Mouse (Mus musculus): Measurements from ENCODE around the gene Cth. TPM values are rescaled to one million over a fixed set of nuclear protein-coding genes. Genes with fewer than 3 reads are reported as not detected.
"Not testable (repeated sequence)": the region's sequence is repeated elsewhere in the genome, so short reads cannot be mapped to it uniquely, and the experiment has no call there.

Cth gene
- polyA plus RNA-seq, 1 experiment from 2014 or later = 18.4 TPM

GRCm38 (mm10) chr3:157933223-157933622 is 8.3 kb upstream of the Cth start:
- not testable (repeated sequence) for H3K4me3 ChIP-seq; H3K4me2 ChIP-seq; H3K9me3 ChIP-seq; H3K27ac ChIP-seq; H3K27me3 ChIP-seq; H3K4me1 ChIP-seq; H3K9ac ChIP-seq; H3K36me3 ChIP-seq; ATAC-seq (ENCODE audit: insufficient number of reproducible peaks, insufficient read depth, low FRiP score, low TSS enrichment, low read depth)
- WGBS = 79% methylated on average over 5 of the region's 6 CpGs

DNA sequence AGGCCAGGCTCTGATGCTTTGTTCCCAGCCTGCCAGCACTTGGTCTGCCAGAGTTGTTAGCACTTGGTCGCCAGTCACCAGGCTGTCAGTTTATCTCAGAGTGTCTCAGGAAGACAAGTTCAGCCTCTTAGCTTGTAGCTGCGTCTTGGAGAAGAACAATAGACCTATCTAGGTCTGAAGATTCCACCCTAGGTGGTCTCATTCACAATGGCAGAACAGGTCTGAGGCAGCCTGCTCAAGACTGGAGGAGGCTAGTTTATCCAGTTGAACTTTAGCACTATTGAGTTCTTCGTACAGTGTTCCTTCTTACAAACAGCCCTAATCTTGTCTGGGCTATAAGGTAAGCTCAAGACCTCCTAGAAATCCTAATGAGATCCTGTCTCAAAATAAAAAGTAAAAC is 7.2 kb upstream of the Cth start:
- no peak for ATAC-seq (ENCODE audit: insufficient number of reproducible peaks, insufficient read depth, low FRiP score, low TSS enrichment, low read depth)
- no peak overlapping the region for H3K4me2 ChIP-seq
- H3K27ac ChIP-seq = no peak overlapping the region
- no peaks in the 10 kb centered on the region for H3K36me3 ChIP-seq
- H3K9ac ChIP-seq = no peak overlapping the region
- no peaks in the 10 kb centered on the region for H3K4me1 ChIP-seq
- no peak overlapping the region for H3K4me3 ChIP-seq
- WGBS = 67% methylated on average over 3 of the region's 3 CpGs
- no peaks in the 10 kb centered on the region for H3K27me3 ChIP-seq
- H3K9me3 ChIP-seq = no peaks in the 10 kb centered on the region

GRCm38 (mm10) chr3:157931592-157931991 is 6.7 kb upstream of the Cth start:
- H3K9ac ChIP-seq = no peak overlapping the region

GRCm38 (mm10) chr3:157929417-157929816 is 4.5 kb upstream of the Cth start:
- H3K4me1 ChIP-seq = peaks cover 1% of the 10 kb centered on the region
- H3K27ac ChIP-seq = no peak overlapping the region
- no peak for ATAC-seq (ENCODE audit: insufficient number of reproducible peaks, insufficient read depth, low FRiP score, low TSS enrichment, low read depth)
- H3K27me3 ChIP-seq = no peaks in the 10 kb centered on the region
- no peaks in the 10 kb centered on the region for H3K9me3 ChIP-seq
- H3K4me3 ChIP-seq = no peak overlapping the region
- H3K36me3 ChIP-seq = no peaks in the 10 kb centered on the region
- WGBS = 76% methylated on average over 1 of the region's 1 CpGs
- no peak overlapping the region for H3K4me2 ChIP-seq
- no peak overlapping the region for H3K9ac ChIP-seq

More at GRCm38 (mm10) chr3:157931592-157931991, 6.7 kb upstream of the Cth start:
- WGBS = 52% methylated on average over 3 of the region's 3 CpGs
- H3K9me3 ChIP-seq = no peaks in the 10 kb centered on the region
- no peak overlapping the region for H3K4me2 ChIP-seq
- H3K27ac ChIP-seq = no peak overlapping the region
- H3K36me3 ChIP-seq = no peaks in the 10 kb centered on the region
- H3K27me3 ChIP-seq = no peaks in the 10 kb centered on the region
- ATAC-seq (ENCODE audit: insufficient number of reproducible peaks, insufficient read depth, low FRiP score, low TSS enrichment, low read depth) = no peak
- H3K4me3 ChIP-seq = no peak overlapping the region
- no peaks in the 10 kb centered on the region for H3K4me1 ChIP-seq

- Histone ChIP-seq H3K27ac (no peak overlapping the region), H3K4me3 (no peak overlapping the region), H3K4me1 (peaks cover 4% of the 10 kb centered on the region), H3K9me3 (no peaks in the 10 kb centered on the region), H3K36me3 (no peaks in the 10 kb centered on the region), H3K4me2 (no peak overlapping the region), H3K9ac (no peak overlapping the region), H3K27me3 (no peaks in the 10 kb centered on the region)
- 72% methylated on average over 2 of the region's 2 CpGs for WGBS
- no peak for ATAC-seq (ENCODE audit: insufficient number of reproducible peaks, insufficient read depth, low FRiP score, low TSS enrichment, low read depth)
These were observed 3.9 kb upstream of the Cth start for GRCm38 (mm10) chr3:157928731-157929130.

DNA sequence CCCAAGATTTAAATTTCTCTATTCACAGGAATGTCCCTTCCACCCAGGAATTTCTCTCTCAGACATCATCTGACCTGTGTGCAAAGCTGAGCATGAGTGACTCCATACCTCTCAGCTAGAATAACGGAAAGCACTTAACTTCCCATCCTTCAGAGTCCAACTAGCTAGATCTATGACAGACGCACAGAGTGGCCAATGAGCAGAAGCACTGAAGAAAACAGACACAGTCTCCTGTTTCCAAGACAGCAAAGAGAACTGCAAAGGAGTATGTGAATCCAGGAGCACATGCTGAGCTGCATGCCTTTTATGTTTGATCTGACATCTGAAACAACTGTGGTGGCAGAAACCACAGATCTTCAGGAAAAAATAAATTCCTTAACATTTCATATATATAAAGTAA is 1.9 kb upstream of the Cth start:
- H3K9ac ChIP-seq = no peak overlapping the region
- no peaks in the 10 kb centered on the region for H3K9me3 ChIP-seq
- no peak overlapping the region for H3K27ac ChIP-seq
- no peaks in the 10 kb centered on the region for H3K36me3 ChIP-seq
- H3K4me1 ChIP-seq = peaks cover 4% of the 10 kb centered on the region
- 53% methylated on average over 2 of the region's 2 CpGs for WGBS
- ATAC-seq (ENCODE audit: insufficient number of reproducible peaks, insufficient read depth, low FRiP score, low TSS enrichment, low read depth) = no peak
- no peak overlapping the region for H3K4me3 ChIP-seq
- H3K27me3 ChIP-seq = no peaks in the 10 kb centered on the region
- H3K4me2 ChIP-seq = no peak overlapping the region

- 49% methylated on average over 14 of the region's 14 CpGs for WGBS
- ATAC-seq (ENCODE audit: insufficient number of reproducible peaks, insufficient read depth, low FRiP score, low TSS enrichment, low read depth) = no peak
- Histone ChIP-seq H3K4me1 (peaks cover 4% of the 10 kb centered on the region), H3K4me3 (no peak overlapping the region), H3K36me3 (no peaks in the 10 kb centered on the region), H3K9ac (no peak overlapping the region), H3K9me3 (no peaks in the 10 kb centered on the region), H3K4me2 (no peak overlapping the region), H3K27me3 (no peaks in the 10 kb centered on the region), H3K27ac (no peak overlapping the region)
These were observed 1.0 kb upstream of the Cth start for GRCm38 (mm10) chr3:157925706-157926510.

- Histone ChIP-seq H3K4me1 (peaks cover 4% of the 10 kb centered on the region), H3K27me3 (no peaks in the 10 kb centered on the region), H3K9me3 (no peaks in the 10 kb centered on the region), H3K27ac (no peak overlapping the region), H3K4me3 (no peak overlapping the region), H3K36me3 (peaks cover 4% of the 10 kb centered on the region; the same call in 1 of the 2 replicates), H3K9ac (no peak overlapping the region), H3K4me2 (no peak overlapping the region)
- ATAC-seq (ENCODE audit: insufficient number of reproducible peaks, insufficient read depth, low FRiP score, low TSS enrichment, low read depth) = no peak
- WGBS = 61% methylated on average over 3 of the region's 3 CpGs
These were observed 1.5 kb downstream of the Cth start for GRCm38 (mm10) chr3:157923268-157923835.

DNA sequence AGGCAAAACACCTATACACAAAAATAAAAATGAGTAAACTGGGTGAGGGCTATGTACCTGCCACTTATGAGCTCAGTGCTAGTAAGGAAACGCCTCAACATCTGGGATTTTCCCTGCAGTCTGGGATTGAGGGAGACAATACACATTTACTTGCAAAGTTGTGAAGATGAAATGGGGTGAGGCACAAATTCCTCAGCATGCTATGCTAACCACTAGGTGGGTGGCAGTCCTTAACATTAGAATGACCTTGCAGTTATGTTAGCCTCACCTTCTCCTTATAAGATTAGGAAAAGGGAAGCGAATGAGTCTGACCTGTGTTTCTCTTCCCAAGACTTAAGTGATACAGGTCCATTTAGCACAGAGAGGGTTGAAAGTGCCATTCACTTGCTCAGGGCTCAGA is 3.5 kb downstream of the Cth start:
- WGBS = 83% methylated on average over 2 of the region's 2 CpGs

DNA sequence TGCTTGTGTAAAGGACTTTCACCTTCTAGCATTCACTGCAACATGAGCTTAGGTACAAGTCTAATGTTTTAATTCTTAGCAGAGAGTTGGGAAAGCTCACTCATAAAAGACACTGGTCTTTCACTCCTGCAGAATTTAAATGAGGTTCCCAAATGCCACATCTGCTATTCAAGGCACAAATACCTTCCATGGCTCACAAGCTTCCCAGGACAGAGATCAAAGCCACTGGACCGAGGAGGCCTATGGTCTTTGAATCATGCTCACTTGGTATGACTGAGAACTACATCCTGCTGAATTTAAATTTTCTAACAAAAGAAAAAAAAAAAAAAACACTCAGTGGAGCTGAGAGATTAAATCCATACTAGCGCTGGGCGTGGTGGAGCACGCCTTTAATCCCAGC is 8.5 kb downstream of the Cth start:
- no peak overlapping the region for H3K4me3 ChIP-seq
- H3K36me3 ChIP-seq = peaks cover 4% of the 10 kb centered on the region; the same call in 1 of the 2 replicates
- no peaks in the 10 kb centered on the region for H3K9me3 ChIP-seq
- no peaks in the 10 kb centered on the region for H3K27me3 ChIP-seq
- no peaks in the 10 kb centered on the region for H3K4me1 ChIP-seq
- WGBS = 84% methylated on average over 4 of the region's 4 CpGs
- no peak overlapping the region for H3K4me2 ChIP-seq
- no peak for ATAC-seq (ENCODE audit: insufficient number of reproducible peaks, insufficient read depth, low FRiP score, low TSS enrichment, low read depth)
- no peak overlapping the region for H3K27ac ChIP-seq
- H3K9ac ChIP-seq = no peak overlapping the region

More for the DNA sequence above, 3.5 kb downstream of the Cth start:
- Histone ChIP-seq H3K4me3 (no peak overlapping the region), H3K27me3 (no peaks in the 10 kb centered on the region), H3K9ac (no peak overlapping the region), H3K36me3 (peaks cover 4% of the 10 kb centered on the region; the same call in 1 of the 2 replicates), H3K9me3 (no peaks in the 10 kb centered on the region), H3K4me2 (no peak overlapping the region), H3K27ac (no peak overlapping the region), H3K4me1 (peaks cover 4% of the 10 kb centered on the region)
- ATAC-seq (ENCODE audit: insufficient number of reproducible peaks, insufficient read depth, low FRiP score, low TSS enrichment, low read depth) = no peak

- Histone ChIP-seq H3K9ac (no peak overlapping the region), H3K36me3 (no peaks in the 10 kb centered on the region; the same call in 1 of the 2 replicates), H3K27ac (no peak overlapping the region), H3K4me1 (no peaks in the 10 kb centered on the region), H3K27me3 (no peaks in the 10 kb centered on the region), H3K4me3 (no peak overlapping the region), H3K4me2 (no peak overlapping the region), H3K9me3 (no peaks in the 10 kb centered on the region)
- WGBS = 91% methylated on average over 2 of the region's 2 CpGs
- ATAC-seq (ENCODE audit: insufficient number of reproducible peaks, insufficient read depth, low FRiP score, low TSS enrichment, low read depth) = no peak
These were observed 12.7 kb downstream of the Cth start for GRCm38 (mm10) chr3:157912155-157912554.

DNA sequence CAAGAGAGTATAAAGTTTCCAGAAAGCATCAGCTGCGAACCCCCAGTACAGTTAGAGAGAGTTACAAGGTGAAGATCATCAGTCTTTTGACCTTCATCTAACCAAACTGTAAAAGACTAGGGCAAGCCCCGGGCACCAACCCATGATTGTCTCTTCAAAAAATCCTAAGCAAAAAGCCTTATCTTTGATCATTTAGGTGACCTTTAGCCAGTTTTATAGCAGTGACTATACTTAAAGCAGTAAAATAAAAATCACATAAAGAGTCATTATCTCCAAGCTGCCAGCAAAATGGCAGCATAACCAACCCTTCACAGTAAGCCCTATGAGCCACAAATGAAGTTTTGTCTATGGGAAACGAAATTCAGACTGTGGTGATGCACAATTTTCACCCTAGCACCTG is 14.6 kb downstream of the Cth start:
- no peak overlapping the region for H3K27ac ChIP-seq
- peaks cover 6% of the 10 kb centered on the region; the same call in 1 of the 2 replicates for H3K36me3 ChIP-seq
- no peaks in the 10 kb centered on the region for H3K9me3 ChIP-seq
- no peaks in the 10 kb centered on the region for H3K4me1 ChIP-seq
- H3K9ac ChIP-seq = no peak overlapping the region
- WGBS = 79% methylated on average over 3 of the region's 3 CpGs
- no peak for ATAC-seq (ENCODE audit: insufficient number of reproducible peaks, insufficient read depth, low FRiP score, low TSS enrichment, low read depth)
- no peak overlapping the region for H3K4me2 ChIP-seq
- H3K4me3 ChIP-seq = no peak overlapping the region
- H3K27me3 ChIP-seq = no peaks in the 10 kb centered on the region

Measured in embryonic facial prominence, embryonic 13.5 days (tissue).